Comparison of ENCODE assay signal across 8 mouse cellular contexts in the genomic region with DNA sequence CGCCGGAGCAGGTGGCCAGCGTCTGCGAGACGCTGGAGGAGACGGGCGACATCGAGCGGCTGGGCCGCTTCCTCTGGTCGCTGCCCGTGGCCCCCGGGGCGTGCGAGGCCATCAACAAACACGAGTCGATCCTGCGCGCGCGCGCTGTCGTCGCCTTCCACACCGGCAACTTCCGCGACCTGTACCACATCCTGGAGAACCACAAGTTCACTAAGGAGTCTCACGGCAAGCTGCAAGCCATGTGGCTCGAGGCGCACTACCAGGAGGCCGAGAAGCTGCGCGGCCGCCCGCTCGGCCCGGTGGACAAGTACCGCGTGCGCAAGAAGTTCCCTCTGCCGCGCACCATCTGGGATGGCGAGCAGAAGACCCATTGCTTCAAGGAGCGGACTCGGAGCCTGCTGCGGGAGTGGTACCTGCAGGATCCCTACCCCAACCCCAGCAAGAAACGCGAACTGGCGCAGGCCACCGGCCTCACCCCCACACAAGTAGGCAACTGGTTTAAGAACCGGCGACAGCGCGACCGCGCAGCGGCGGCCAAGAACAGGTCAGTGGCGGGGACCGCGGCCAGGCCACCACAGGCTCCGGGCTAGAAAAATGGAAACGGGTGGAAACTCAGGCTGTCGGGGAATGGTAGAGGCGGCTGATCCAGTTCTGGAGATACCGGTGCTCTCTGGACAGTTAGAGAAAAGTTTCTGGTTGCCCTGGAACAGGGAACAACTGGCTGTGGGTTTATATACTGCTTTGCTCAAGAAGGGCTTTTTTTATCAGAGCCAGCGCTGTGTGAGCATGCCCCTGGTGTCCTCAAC. TPM values are rescaled to one million over a fixed set of nuclear protein-coding genes. Genes with fewer than 3 reads are reported as not detected.
DNase-seq lines count a peak whose midpoint lies in the region; ATAC-seq and TF ChIP-seq lines count a peak whose summit lies in the region.

No protein-coding gene starts in this region.

- ATAC-seq in embryonic facial prominence, embryonic 14.5 days (ENCODE audit: low read depth) = no peak
- no peak for ATAC-seq in limb, embryonic 11.5 days (ENCODE audit: insufficient number of reproducible peaks, low FRiP score, low TSS enrichment, low read depth)

- H3K36me3 ChIP-seq in embryonic facial prominence, embryonic 14.5 days (ENCODE audit: control insufficient read depth, insufficient read depth, low read length) = no peaks in the 10 kb centered on the region
- no peaks in the 10 kb centered on the region for H3K36me3 ChIP-seq in limb, embryonic 11.5 days (ENCODE audit: control insufficient read depth, insufficient read depth, low read length)

- H3K27ac ChIP-seq in embryonic facial prominence, embryonic 14.5 days (replicated peaks; ENCODE audit: low read depth, low read length) = peak overlapping the region; percentile 68
- H3K27ac ChIP-seq in limb, embryonic 11.5 days (replicated peaks; ENCODE audit: low read depth, low read length) = no peak overlapping the region
- H3K27ac ChIP-seq in olfactory bulb, adult 2 months (ENCODE audit: insufficient read depth, low read depth, low read length) = no peak overlapping the region
- H3K27ac ChIP-seq in cerebellum, adult 2 months (ENCODE audit: insufficient read depth, low read length) = no peak overlapping the region

- peaks cover 11% of the 10 kb centered on the region; the same call in 1 of the 2 replicates for H3K4me1 ChIP-seq in embryonic facial prominence, embryonic 14.5 days (ENCODE audit: control insufficient read depth, insufficient read depth, low read length)
- peaks cover 5% of the 10 kb centered on the region; the same call in 1 of the 2 replicates for H3K4me1 ChIP-seq in limb, embryonic 11.5 days (ENCODE audit: control insufficient read depth, insufficient read depth, low read length)
- H3K4me1 ChIP-seq in olfactory bulb, adult 2 months (ENCODE audit: control insufficient read depth, insufficient read depth, low read length) = peaks cover 18% of the 10 kb centered on the region
- no peaks in the 10 kb centered on the region for H3K4me1 ChIP-seq in cerebellum, adult 2 months (ENCODE audit: control insufficient read depth, insufficient read depth, low read length)

- peak overlapping the region; percentile 42 for H3K4me3 ChIP-seq in embryonic facial prominence, embryonic 14.5 days (ENCODE audit: low read depth, low read length)
- peak overlapping the region; percentile 14; the same call in 1 of the 2 replicates for H3K4me3 ChIP-seq in limb, embryonic 11.5 days (ENCODE audit: low read depth, low read length)
- 0 out of 2 replicates have a peak overlapping the region, but pooled peaks have one; percentile 9 for H3K4me3 ChIP-seq in olfactory bulb, adult 2 months (ENCODE audit: insufficient read depth, low read depth, low read length)
- H3K4me3 ChIP-seq in cerebellum, adult 2 months (replicated peaks; ENCODE audit: insufficient read depth, low read depth, low read length) = no peak overlapping the region

- no peak for TF ChIP-seq CTCF in olfactory bulb, adult 2 months (IDR thresholded peaks at IDR 0.05; ENCODE audit: insufficient read depth, low read depth, low read length)
- no peak for TF ChIP-seq CTCF in cerebellum, adult 2 months (IDR thresholded peaks at IDR 0.05; ENCODE audit: borderline replicate concordance, insufficient read depth, low read depth, low read length)

- peak overlapping the region; percentile 57 for H3K9ac ChIP-seq in embryonic facial prominence, embryonic 14.5 days (ENCODE audit: low read depth, low read length)
- H3K9ac ChIP-seq in limb, embryonic 11.5 days (ENCODE audit: low read length) = no peak overlapping the region

- no peaks in the 10 kb centered on the region for H3K9me3 ChIP-seq in embryonic facial prominence, embryonic 14.5 days (ENCODE audit: control insufficient read depth, low read length)
- no peaks in the 10 kb centered on the region for H3K9me3 ChIP-seq in limb, embryonic 11.5 days (ENCODE audit: control insufficient read depth, low read length)

- H3K27me3 ChIP-seq in embryonic facial prominence, embryonic 14.5 days (replicated peaks; ENCODE audit: control insufficient read depth, insufficient read depth, low read length) = peaks cover 98% of the 10 kb centered on the region
- H3K27me3 ChIP-seq in limb, embryonic 11.5 days (ENCODE audit: control insufficient read depth, insufficient read depth, low read length) = peaks cover 84% of the 10 kb centered on the region
- H3K27me3 ChIP-seq in cerebellum, adult 2 months (ENCODE audit: control insufficient read depth, insufficient read depth, low read length) = peaks cover 15% of the 10 kb centered on the region

- peak overlapping the region; percentile 57 for H3K4me2 ChIP-seq in embryonic facial prominence, embryonic 14.5 days (ENCODE audit: low read depth, low read length)
- H3K4me2 ChIP-seq in limb, embryonic 11.5 days (ENCODE audit: low read depth, severe bottlenecking) = peak overlapping the region; percentile 36

- DNase-seq in kidney, postnatal 4 days = peak; percentile 41 to 54
- no peak for DNase-seq in kidney, adult 8-10 months
- no peak for DNase-seq in embryonic facial prominence, embryonic 14.5 days (ENCODE audit: low spot score)
- DNase-seq in limb, embryonic 11.5 days (ENCODE audit: low spot score) = peak; percentile 75
- no peak for DNase-seq in cerebellum, adult 2 months
- DNase-seq in adrenal gland, postnatal 10 days = no peak
- no peak for DNase-seq in cerebellum, adult 18-20 months

- TF ChIP-seq POLR2A in olfactory bulb, adult 2 months (IDR thresholded peaks at IDR 0.05; ENCODE audit: insufficient read depth, low read depth, low read length) = no peak
- no peak for TF ChIP-seq POLR2A in cerebellum, adult 2 months (IDR thresholded peaks at IDR 0.05; ENCODE audit: borderline replicate concordance, insufficient read depth, low read length)

- 2% methylated on average over 40 of the region's 67 CpGs for WGBS in embryonic facial prominence, embryonic 14.5 days
- under 1% methylated on average over 67 of the region's 67 CpGs for WGBS in limb, embryonic 11.5 days
- 2% methylated on average over 67 of the region's 67 CpGs for WGBS in olfactory bulb, adult 2 months
- WGBS in cerebellum, adult 2 months = 1% methylated on average over 67 of the region's 67 CpGs

RNA-seq across cellular contexts. Expression of a gene that starts 8.3 kb away (rescaled TPM):
- 2.1 and 2.4 TPM in 2 replicates for polyA plus RNA-seq in embryonic facial prominence, embryonic 14.5 days (2014; fragmentation: Nextera tagmentation; extraction: Ambion mirVana)
- not detected in 2 replicates for polyA plus RNA-seq in limb, embryonic 11.5 days (2014; fragmentation: Nextera tagmentation; extraction: Ambion mirVana)
- polyA plus RNA-seq in olfactory bulb, adult 2 months (2012; ENCODE audit: insufficient read depth, insufficient read length, low replicate concordance, missing spikeins) = not detected in 2 replicates
- 1.3 and 1.8 TPM in 2 replicates for polyA plus RNA-seq in cerebellum, adult 2 months (2012; rRNA removed)
- not detected for total RNA-seq in adrenal gland, postnatal 10 days (2021)

Comparison
In these comparisons a context has a peak if more than half of its experiments do, and no peak if none do; other contexts are left out.
1. DNase-seq: peak in kidney, postnatal 4 days (2 of 2) and limb, embryonic 11.5 days (single experiment); none in kidney, adult 8-10 months (0 of 2), embryonic facial prominence, embryonic 14.5 days (single experiment), cerebellum, adult 2 months (0 of 2), adrenal gland, postnatal 10 days (single experiment) and cerebellum, adult 18-20 months (0 of 2).